ENCODE assay signal across 30 mouse cellular contexts in genomic region chr2:168595693-168596092, GRCm38 (mm10). TPM values are rescaled to one million over a fixed set of nuclear protein-coding genes. Genes with fewer than 3 reads are reported as not detected.
DNase-seq lines count a peak whose midpoint lies in the region; ATAC-seq and TF ChIP-seq lines count a peak whose summit lies in the region.
"Had no signal": no experiment of that assay in that cellular context is flagged by ENCODE, and none has a peak within 500 bp of the region (broad histone marks: within the 10 kb centered on the region; RNA-seq: fewer than 3 reads in every experiment).

No protein-coding gene starts in this region.

- H3K36me3 ChIP-seq in thymus, adult 2 months (ENCODE audit: control insufficient read depth, insufficient read depth, low read length), result no peaks in the 10 kb centered on the region
- H3K36me3 ChIP-seq in hindbrain, embryonic 11.5 days (ENCODE audit: control insufficient read depth, insufficient read depth, low read length), result no peaks in the 10 kb centered on the region
- H3K36me3 ChIP-seq: embryonic facial prominence, embryonic 15.5 days; heart, embryonic 10.5 days; heart, embryonic 15.5 days; kidney, embryonic 15.5 days; liver, embryonic 12.5 days; midbrain, embryonic 13.5 days; neural tube, embryonic 15.5 days had no signal

- no peak for TF ChIP-seq CTCF in thymus, adult 2 months (IDR thresholded peaks at IDR 0.05; ENCODE audit: borderline replicate concordance, control insufficient read depth, extremely low read depth, insufficient read depth, low read length, poor library complexity)

- no peak for TF ChIP-seq POLR2A in thymus, adult 2 months (IDR thresholded peaks at IDR 0.05; ENCODE audit: control insufficient read depth, extremely low read depth, insufficient read depth, low read length, poor library complexity)

- ATAC-seq in activated CD4-positive, CD25-positive, alpha-beta regulatory T cell, adult 4 months, result peak; percentile 57
- ATAC-seq in inflammation-experienced regulatory T-cells, adult 6 months, result peak; percentile 66
- ATAC-seq in hindbrain, embryonic 11.5 days (ENCODE audit: low FRiP score), result no peak
- ATAC-seq: forebrain, embryonic 13.5 days; liver, embryonic 12.5 days; liver, postnatal 0 days; midbrain, embryonic 13.5 days; Patski had no signal

- H3K9me3 ChIP-seq in hindbrain, embryonic 11.5 days (ENCODE audit: control insufficient read depth, low read length), result no peaks in the 10 kb centered on the region
- H3K9me3 ChIP-seq: embryonic facial prominence, embryonic 15.5 days; forebrain, embryonic 13.5 days; heart, embryonic 10.5 days; heart, embryonic 15.5 days; kidney, embryonic 15.5 days; liver, embryonic 12.5 days; megakaryocyte, embryonic 14.5 days; midbrain, embryonic 13.5 days; neural tube, embryonic 15.5 days had no signal

- no peak overlapping the region for H3K4me2 ChIP-seq in hindbrain, embryonic 11.5 days (replicated peaks; ENCODE audit: low read depth, low read length)
- H3K4me2 ChIP-seq: embryonic facial prominence, embryonic 15.5 days; forebrain, embryonic 13.5 days; heart, embryonic 15.5 days; hindbrain, embryonic 14.5 days; kidney, embryonic 15.5 days; liver, embryonic 12.5 days; midbrain, embryonic 13.5 days; neural tube, embryonic 15.5 days had no signal

- H3K27ac ChIP-seq in thymus, adult 2 months (ENCODE audit: control insufficient read depth, insufficient read depth, low read length), result no peak overlapping the region
- no peak overlapping the region for H3K27ac ChIP-seq in hindbrain, embryonic 11.5 days (ENCODE audit: low read depth, low read length)
- H3K27ac ChIP-seq: embryonic facial prominence, embryonic 15.5 days; forebrain, embryonic 13.5 days; heart, embryonic 15.5 days; hindbrain, embryonic 14.5 days; kidney, embryonic 15.5 days; liver, embryonic 12.5 days; midbrain, embryonic 13.5 days; neural tube, embryonic 15.5 days had no signal

- no peak overlapping the region for H3K4me3 ChIP-seq in thymus, adult 2 months (ENCODE audit: control insufficient read depth, insufficient read depth, low read length)
- no peak overlapping the region for H3K4me3 ChIP-seq in hindbrain, embryonic 11.5 days (ENCODE audit: low read depth, low read length)
- H3K4me3 ChIP-seq: embryonic facial prominence, embryonic 15.5 days; forebrain, embryonic 13.5 days; heart, embryonic 10.5 days; heart, embryonic 15.5 days; kidney, embryonic 15.5 days; liver, embryonic 12.5 days; megakaryocyte, embryonic 14.5 days; midbrain, embryonic 13.5 days; neural tube, embryonic 15.5 days had no signal

- 12% methylated on average over 7 of the region's 7 CpGs for WGBS in thymus, adult 2 months
- WGBS in hindbrain, embryonic 11.5 days, result 85% methylated on average over 7 of the region's 7 CpGs

- no peak overlapping the region for H3K9ac ChIP-seq in hindbrain, embryonic 11.5 days (ENCODE audit: low read depth, low read length)
- H3K9ac ChIP-seq: embryonic facial prominence, embryonic 15.5 days; forebrain, embryonic 13.5 days; heart, embryonic 15.5 days; hindbrain, embryonic 14.5 days; kidney, embryonic 15.5 days; liver, embryonic 12.5 days; liver, postnatal 0 days; midbrain, embryonic 13.5 days; neural tube, embryonic 15.5 days had no signal

- no peaks in the 10 kb centered on the region; the same call in 1 of the 2 replicates for H3K27me3 ChIP-seq in thymus, adult 2 months (ENCODE audit: control insufficient read depth, insufficient read depth, low read length)
- peaks cover 14% of the 10 kb centered on the region for H3K27me3 ChIP-seq in hindbrain, embryonic 11.5 days (ENCODE audit: control insufficient read depth, insufficient read depth, low read length)

- DNase-seq in thymus, postnatal 4 days, result peak; percentile 54
- DNase-seq in thymus, adult 2 months, result no peak
- no peak for DNase-seq in retina, postnatal 1 day
- no peak for DNase-seq in hindbrain, embryonic 11.5 days (ENCODE audit: low spot score)
- DNase-seq: adrenal gland, postnatal 25 days; B cell, adult 2 months; cerebellum, adult 11-12 months; cerebellum, adult 9-11 months; gastrocnemius, postnatal 14 days; heart, adult 11 months; kidney, adult 18-20 months; kidney, postnatal 4 days; layer of hippocampus, postnatal 36 days; left cerebral cortex, postnatal 4 days; liver, postnatal 0 days; lung, postnatal 36 days; spleen, adult 18-20 months had no signal

- peaks cover 24% of the 10 kb centered on the region for H3K4me1 ChIP-seq in thymus, adult 2 months (replicated peaks; ENCODE audit: control insufficient read depth, insufficient read depth, low read length)
- no peaks in the 10 kb centered on the region; the same call in none of the 2 replicates for H3K4me1 ChIP-seq in hindbrain, embryonic 11.5 days (replicated peaks; ENCODE audit: control insufficient read depth, insufficient read depth, low read length)

RNA-seq across cellular contexts. Expression of gene Nfatc2, which starts 5.8 kb away (rescaled TPM):
- polyA plus RNA-seq in thymus, adult 2 months (2012; rRNA removed), result 13.3 and 17.4 TPM in 2 replicates
- polyA plus RNA-seq in activated CD4-positive, CD25-positive, alpha-beta regulatory T cell, adult 4 months (2017; shearing (Covaris generic)), result 10 to 100 TPM; 22.1 to 22.9 TPM
- polyA plus RNA-seq in inflammation-experienced regulatory T-cells, adult 6 months (2017; shearing (Covaris generic)), result 10 to 100 TPM; 21.7 to 24.8 (median 23.1) TPM
- 0.25 and 0.82 TPM in 2 replicates for polyA plus RNA-seq in hindbrain, embryonic 11.5 days (2014; fragmentation: Nextera tagmentation; extraction: Ambion mirVana)
